Mouse (Mus musculus) retina, embryonic 14.5 days (tissue): ENCODE measurements at regions not wholly inside any gene's neighbourhood (a gene's known extent, or its start where the extent isn't known, plus 50 kb on each side); places are given as distances from the start of the nearest gene placed in this dataset.

ENCODE experiments used
- DNase-seq: peaks from one replicate; pipeline ENCODE4 v3.0.0-alpha.2; 2015; ENCODE audit warnings: low spot score

GRCm38 (mm10) chr8:126538136-126538535 is 55.6 kb downstream of the Irf2bp2 start:
- no peak for DNase-seq

DNA sequence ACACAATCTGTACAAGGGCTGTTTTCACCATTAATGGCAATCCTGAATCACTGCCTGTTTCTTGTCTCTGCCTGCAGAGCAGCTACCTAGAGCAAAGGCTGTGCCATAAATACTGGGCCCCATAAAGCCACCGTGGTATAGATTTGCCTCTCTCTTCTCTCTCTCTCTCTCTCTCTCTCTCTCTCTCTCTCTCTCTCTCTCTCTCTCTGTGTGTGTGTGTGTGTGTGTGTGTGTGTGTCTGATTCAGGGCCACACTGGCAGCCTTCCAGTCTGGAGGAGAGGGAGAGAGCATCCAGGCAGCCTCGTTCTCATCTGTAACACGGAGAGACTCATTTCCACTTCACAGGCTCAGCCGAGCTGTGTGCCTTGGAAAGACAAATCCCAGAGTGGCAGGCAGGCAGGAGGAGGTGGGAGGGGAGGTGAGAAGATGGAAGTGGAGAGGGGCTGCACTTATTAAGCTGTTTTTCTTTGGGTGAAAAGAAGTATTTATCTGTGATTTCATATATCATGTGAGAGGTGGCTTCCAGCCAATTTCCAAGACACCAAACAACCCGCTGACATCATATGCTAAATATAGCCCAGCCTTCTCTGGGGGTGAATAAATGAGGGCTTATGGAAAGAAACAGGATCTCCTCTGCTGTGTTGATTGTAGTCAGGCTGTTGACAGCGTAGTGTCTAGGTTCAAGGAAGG is 56.7 kb downstream of the Irf2bp2 start:
- DNase-seq, result peak; percentile 45

DNA sequence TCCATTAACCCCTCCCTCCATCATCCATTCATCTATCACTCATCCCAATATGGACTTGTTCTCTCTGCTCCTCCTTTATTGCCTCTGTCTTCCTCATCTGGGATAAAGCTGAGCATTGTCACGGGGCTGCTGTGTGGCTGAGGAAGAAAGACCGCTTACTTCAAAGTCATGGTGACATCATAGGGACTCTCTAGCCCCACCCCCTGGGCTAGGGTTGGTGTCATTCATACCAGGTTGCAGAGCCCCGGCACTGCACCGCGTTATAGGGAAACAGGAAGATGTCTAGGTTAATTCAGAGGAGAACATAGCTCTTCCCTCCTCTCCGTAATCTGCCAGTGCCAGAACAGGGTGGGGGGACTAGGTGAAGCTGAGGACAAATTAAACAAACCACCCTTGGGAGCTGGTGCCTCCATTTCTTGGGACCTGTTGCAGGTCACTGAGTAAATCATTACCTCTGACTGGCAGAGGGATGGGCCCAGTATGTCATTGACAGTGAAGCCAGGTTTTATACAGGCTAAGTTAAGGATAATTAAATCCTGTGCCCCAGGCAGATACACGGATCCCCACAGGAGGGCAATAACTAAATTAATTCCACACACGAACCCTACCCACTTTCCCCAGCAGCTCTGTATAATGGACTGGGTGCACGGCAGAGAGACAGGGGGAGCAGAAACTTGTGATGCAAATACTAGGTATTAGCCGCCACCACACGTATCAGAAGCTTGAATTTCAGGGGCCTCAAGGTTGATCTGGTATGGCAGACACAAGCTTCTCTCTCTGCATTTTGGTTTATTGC is 57.5 kb downstream of the Irf2bp2 start:
- no peak for DNase-seq

GRCm38 (mm10) chr8:126532284-126532974 is 57.6 kb upstream of the Tarbp1 start:
- no peak for DNase-seq

DNA sequence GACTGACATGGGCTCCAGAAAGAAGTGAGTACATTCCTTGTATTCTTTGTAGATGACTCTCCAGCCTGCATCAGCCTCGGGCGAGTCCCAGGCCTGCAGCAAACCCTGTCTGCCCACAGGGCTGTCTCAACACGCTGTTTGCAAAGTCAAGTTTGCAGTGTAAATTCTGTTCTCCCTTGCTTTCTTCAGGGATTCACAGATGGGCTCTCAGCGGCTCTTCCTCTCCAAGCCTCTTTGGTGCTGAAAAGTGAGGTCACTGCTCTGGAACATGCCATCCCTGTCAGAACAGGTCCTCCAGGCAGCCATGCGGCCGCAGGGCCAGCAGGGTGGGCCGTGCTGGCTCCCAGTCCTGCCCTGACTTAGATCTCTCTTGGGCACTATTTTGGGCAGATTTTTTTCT is 56.6 kb upstream of the Tarbp1 start:
- no peak for DNase-seq

GRCm38 (mm10) chr8:126529409-126529808 is 54.5 kb upstream of the Tarbp1 start:
- no peak for DNase-seq

DNA sequence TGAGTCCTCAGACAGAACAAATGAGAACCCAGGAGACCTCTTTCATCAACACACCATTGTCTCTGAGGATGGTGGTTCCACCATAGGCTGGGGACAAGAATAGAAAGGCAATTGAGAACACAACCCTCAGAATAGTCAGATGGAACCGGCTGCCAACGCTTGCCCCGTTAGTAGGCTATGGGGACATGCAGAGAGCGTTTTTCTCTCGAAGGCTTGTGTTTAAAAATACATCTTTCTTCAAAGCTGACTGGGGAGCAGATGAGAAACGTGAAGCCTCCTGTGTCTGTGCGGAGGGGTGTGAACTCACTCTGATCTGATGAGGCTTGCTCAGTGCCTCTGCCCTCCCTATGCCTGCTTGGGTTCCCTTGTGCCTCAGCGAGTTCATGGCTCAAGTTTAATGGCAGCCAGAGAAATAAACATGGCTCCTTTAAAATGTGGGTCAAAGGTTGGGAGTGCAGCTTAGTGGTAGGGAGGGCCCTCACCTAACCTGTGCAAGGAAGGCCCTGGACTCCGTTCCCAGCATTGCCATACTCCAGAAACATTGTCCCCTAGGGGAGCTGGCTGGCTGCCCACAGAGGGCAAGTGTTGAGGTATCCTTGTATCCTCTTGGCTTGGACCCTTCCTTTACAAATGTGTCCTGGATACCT is 53.7 kb upstream of the Tarbp1 start:
- DNase-seq, result no peak

DNA sequence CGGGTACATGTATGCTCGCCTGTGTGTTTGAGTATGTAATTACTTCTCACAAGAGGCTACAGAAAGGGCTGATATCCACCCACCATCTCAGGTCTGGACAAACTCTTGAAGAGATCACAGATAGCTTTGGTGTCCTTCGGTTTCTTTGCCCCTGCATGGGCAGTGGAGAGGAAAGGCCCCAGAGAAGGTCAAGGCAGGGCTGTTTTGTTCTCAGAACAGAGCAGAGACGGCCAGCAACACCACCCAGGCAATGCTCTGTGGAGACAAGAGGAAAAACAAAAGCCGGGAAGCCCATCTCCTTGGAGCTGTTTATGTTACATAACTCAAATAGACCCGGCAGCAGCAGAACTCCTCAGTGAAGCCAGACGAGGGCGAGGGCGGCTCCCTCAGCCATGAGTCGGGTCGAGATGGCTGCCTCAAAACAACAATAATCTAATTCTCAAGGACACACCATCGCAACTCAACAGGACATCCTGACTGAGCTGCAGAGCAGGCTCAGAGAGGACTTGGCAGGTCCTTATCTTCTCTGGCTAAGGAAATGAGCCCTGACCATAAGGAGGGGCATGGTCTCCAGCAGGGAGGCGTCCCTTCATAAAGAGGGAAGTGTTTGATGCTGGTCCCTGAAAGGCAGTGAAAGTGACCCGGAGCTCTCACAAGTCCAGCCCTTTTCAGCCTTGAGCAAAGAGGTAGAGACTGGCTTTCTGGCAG is 52.2 kb upstream of the Tarbp1 start:
- no peak for DNase-seq

GRCm38 (mm10) chr8:126525575-126525974 is 50.7 kb upstream of the Tarbp1 start:
- DNase-seq, result no peak
